In the genomic region with DNA sequence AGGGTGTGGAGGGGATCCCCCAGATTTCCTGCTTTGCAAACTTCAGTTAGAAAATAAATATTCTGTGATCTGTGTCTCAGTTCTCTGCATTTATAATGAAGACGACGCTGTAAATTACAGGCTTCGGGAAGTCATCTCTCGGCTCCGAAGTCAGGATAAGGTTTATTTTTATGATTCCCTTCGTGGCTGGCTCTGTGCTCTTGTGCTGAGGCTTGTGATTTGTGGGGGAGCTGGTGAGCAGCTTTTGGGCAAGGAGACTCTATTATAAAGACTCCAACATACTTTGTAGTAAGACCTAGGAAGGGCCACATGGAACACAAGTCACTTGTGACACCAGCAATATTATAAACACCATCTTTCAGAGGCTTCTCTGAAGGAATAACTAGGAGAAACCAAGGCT, we compare ENCODE assay signal across 21 mouse cellular contexts.
DNase-seq lines count a peak whose midpoint lies in the region; ATAC-seq and TF ChIP-seq lines count a peak whose summit lies in the region.
"Had no signal": no experiment of that assay in that cellular context is flagged by ENCODE, and none has a peak within 500 bp of the region (broad histone marks: within the 10 kb centered on the region; RNA-seq: fewer than 3 reads in every experiment).

No protein-coding gene starts in this region.

- peak; percentile 67 for ATAC-seq in frontal cortex, adult (ENCODE audit: low TSS enrichment)
- ATAC-seq: CD4-positive, CD25-positive, alpha-beta regulatory T cell, adult 4 months; forebrain, embryonic 15.5 days; inflammation-experienced regulatory T-cells, adult 6 months; intestine, embryonic 16.5 days had no signal

- no peak for TF ChIP-seq CTCF in cortical plate, adult 2 months (IDR thresholded peaks at IDR 0.05; ENCODE audit: extremely low read depth, insufficient read depth, low read length)

- TF ChIP-seq POLR2A in cortical plate, adult 2 months (IDR thresholded peaks at IDR 0.05; ENCODE audit: extremely low read depth, insufficient read depth, low read length): no peak

- peak overlapping the region; percentile 43; the same call in 1 of the 2 replicates for H3K4me3 ChIP-seq in cortical plate, adult 2 months (ENCODE audit: insufficient read depth, low read length)
- H3K4me3 ChIP-seq: forebrain, embryonic 12.5 days; forebrain, embryonic 15.5 days; heart, adult 2 months; hindbrain, embryonic 12.5 days; hindbrain, embryonic 15.5 days had no signal

- H3K4me1 ChIP-seq in cortical plate, adult 2 months (ENCODE audit: control insufficient read depth, insufficient read depth, low read length): peaks cover 3% of the 10 kb centered on the region; the same call in 1 of the 2 replicates

- H3K27ac ChIP-seq in cortical plate, adult 2 months (ENCODE audit: insufficient read depth, low read length): no peak overlapping the region
- H3K27ac ChIP-seq: forebrain, embryonic 12.5 days; forebrain, embryonic 15.5 days; heart, adult 2 months; hindbrain, embryonic 12.5 days; hindbrain, embryonic 15.5 days had no signal

- peak; percentile 31 for DNase-seq in cerebellum, adult 9-10 months
- no peak for DNase-seq in cerebellum, adult 11-12 months
- no peak for DNase-seq in frontal cortex, postnatal 25 days (ENCODE audit: low spot score in 2 of 2)
- peak; percentile 64 for DNase-seq in brain, adult 2 months (ENCODE audit: low read depth, low spot score)
- DNase-seq: adrenal gland, adult 2 months; adrenal gland, postnatal 14 days; cerebellum, adult 9-11 months; gastrocnemius, postnatal 10 days; gastrocnemius, postnatal 36 days; heart, adult 2 months; kidney, adult 18-20 months; kidney, adult 9 months had no signal

Comparison
In these comparisons a context has a peak if more than half of its experiments do, and no peak if none do; other contexts are left out.
1. DNase-seq: peak in cerebellum, adult 9-10 months (single experiment) and brain, adult 2 months (single experiment); none in cerebellum, adult 11-12 months (single experiment) and frontal cortex, postnatal 25 days (0 of 2).